Mouse (Mus musculus) bone marrow macrophage, adult 2 months (primary cell): Measurements from ENCODE around the gene Gm26965.

Experiments
- CTCF ChIP-seq: IDR thresholded peaks from 2 replicates; pipeline ENCODE4 v1.5.1; 2012; ENCODE audit warnings: low read depth, mild to moderate bottlenecking, low read length, moderate library complexity
- POLR2A ChIP-seq: IDR thresholded peaks from 2 replicates; pipeline ENCODE4 v1.6.1; 2012; ENCODE audit warnings: mild to moderate bottlenecking, low read depth, low read length, borderline replicate concordance

GRCm38 (mm10) chr13:67572591-67573189 lies 46.7 kb upstream of the Gm26965 start:
- TF ChIP-seq CTCF (no peak), POLR2A (no peak)
